ENCODE assay signal across 13 mouse cellular contexts in genomic region chr3:146913107-146913506, GRCm38 (mm10).
"Had no signal": no experiment of that assay in that cellular context is flagged by ENCODE, and none has a peak within 500 bp of the region (broad histone marks: within the 10 kb centered on the region; RNA-seq: fewer than 3 reads in every experiment).

No protein-coding gene starts in this region.

- DNase-seq: lung, adult 18-20 months; lung, embryonic 14.5 days; lung, postnatal 10 days; lung, postnatal 4 days; midbrain, embryonic 14.5 days; retina, postnatal 1 day; right cerebral cortex, adult 18-20 months; right cerebral cortex, postnatal 25 days; right cerebral cortex, postnatal 4 days; spleen, adult 18-20 months; thymus, adult 18-20 months; thymus, postnatal 14 days; thymus, postnatal 36 days had no signal
